Mouse (Mus musculus): ENCODE data around the gene Ndufa3. TPM values are rescaled to one million over a fixed set of nuclear protein-coding genes. Genes with fewer than 3 reads are reported as not detected.
A peak's percentile ranks its signal among the peaks of the same experiment; 100 is the strongest.
"Not testable (repeated sequence)": the region's sequence is repeated elsewhere in the genome, so short reads cannot be mapped to it uniquely, and the experiment has no call there.

The Ndufa3 gene
- total RNA-seq (2021) = 1,000 to 10,000 TPM; 1,902 to 1,920 TPM
- long read RNA-seq, experiment 1, transcript Ndufa3-201 (4 exons, 515 nt) = major isoform, 1,339 of 1,474 reads
- long read RNA-seq, experiment 1, transcript Ndufa3-204 (4 exons, 343 nt) = minor isoform, 12 of 1,474 reads
- long read RNA-seq, experiment 1, partial matches to known transcripts = 118 of 1,474 reads
- long read RNA-seq, experiment 1, other reads (novel, unspliced or antisense) = 4 of 1,474 reads
- long read RNA-seq, experiment 2, transcript Ndufa3-204 (4 exons, 343 nt) = minor isoform, 11 of 1,219 reads
- long read RNA-seq, experiment 2, transcript Ndufa3-201 (4 exons, 515 nt) = major isoform, 1,100 of 1,219 reads
- long read RNA-seq, experiment 2, partial matches to known transcripts = 101 of 1,219 reads
- long read RNA-seq, experiment 2, other reads (novel, unspliced or antisense) = 6 of 1,219 reads

DNA sequence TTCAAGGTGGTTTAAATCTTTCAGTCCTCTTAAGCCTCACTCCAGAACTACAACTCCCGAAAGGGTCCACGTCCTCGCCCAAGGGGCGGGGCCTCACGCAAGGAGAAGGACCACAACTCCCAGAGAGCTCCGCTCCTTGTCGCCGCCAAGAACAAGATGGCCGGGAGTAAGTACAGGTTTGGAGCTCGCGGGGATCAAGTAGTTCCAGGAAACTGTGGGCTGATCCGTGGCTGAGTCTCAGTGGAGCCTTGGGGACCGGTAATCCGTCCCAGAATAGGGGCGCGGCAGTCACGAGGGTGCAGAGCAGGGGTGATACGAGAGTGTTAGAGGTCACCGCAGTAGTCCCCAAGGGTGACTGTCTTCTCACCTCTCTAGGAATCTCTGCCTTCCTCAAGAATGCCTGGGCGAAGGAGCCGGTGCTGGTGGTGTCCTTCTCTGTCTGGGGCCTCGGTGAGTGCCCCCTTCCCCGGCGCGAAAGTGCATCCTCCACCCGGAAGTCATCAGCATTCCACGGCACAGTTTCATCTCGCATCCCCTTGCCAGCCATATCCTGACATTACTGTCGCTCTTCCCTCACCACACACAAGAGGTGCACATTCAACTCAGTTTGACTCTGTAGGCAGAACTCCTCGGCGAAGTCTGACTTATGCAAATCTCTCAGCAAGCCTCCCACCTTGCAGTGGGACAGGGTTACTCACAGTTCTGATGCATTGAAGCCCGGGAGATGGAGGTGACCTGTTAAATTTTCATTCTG is at the start of gene Ndufa3:
TSS of gene Ndufa3 (plus strand) at position 132 of the 754 bp plus-strand sequence.
- peak; percentile 91 to 93 for DNase-seq

DNA sequence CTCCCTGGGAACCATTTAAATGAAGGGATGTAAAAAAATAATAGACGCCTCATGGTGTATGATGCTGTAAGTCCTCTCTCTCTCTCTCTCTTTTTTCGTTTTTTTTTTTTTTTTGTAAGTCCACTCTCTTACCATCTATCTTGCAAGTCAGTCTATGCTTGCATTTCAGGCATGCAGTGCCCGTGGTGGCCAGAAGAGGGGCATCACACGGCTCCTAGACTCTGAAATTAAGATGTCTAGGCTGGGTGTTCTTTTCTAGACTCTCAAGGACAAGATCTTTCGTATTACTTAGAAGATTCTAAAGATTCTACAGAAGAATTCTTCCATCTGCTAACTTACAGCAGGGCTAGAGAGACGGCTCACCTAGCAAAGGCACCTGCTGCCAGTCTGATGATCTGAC is 47.4 kb upstream of the Ndufa3 start:
- no peak for DNase-seq

DNA sequence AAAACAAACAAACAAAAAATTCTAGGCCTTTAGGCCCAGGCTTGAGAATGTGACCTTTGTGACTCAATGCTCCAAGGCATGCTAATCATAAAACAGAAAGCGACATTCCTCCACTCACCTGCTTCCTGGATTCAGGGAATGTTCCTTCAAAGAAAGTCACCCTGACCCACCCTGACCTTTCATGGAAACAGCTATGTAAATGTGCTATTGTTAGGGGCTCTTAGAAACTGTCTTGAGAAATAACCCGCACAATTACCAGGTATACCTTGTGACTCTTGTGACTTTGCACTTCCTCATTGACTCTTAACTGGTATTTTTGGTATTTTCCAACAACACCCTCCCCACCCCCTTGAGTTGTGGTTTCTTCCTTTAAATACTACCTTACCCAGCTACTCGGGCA is 46.6 kb upstream of the Ndufa3 start:
- not testable (repeated sequence) for DNase-seq

DNA sequence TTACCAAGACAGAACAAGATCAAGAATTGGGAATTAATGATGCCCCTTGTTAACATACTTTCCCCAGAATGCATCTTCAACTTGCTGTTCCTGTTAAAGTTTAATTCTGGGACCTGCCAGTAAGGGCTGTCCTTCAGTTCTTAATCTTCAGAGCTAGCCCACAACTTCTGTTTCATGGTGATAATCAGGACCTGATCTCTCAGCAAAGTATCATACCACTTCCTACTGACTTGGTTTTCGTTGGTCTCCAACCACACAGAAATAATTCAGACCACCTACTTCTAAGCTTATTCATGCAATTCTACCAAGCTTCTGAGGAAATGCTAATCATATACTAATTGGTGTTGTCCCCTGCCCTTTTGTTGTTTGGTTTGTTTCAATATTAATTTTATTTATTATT is 45.3 kb upstream of the Ndufa3 start:
- no peak for DNase-seq

DNA sequence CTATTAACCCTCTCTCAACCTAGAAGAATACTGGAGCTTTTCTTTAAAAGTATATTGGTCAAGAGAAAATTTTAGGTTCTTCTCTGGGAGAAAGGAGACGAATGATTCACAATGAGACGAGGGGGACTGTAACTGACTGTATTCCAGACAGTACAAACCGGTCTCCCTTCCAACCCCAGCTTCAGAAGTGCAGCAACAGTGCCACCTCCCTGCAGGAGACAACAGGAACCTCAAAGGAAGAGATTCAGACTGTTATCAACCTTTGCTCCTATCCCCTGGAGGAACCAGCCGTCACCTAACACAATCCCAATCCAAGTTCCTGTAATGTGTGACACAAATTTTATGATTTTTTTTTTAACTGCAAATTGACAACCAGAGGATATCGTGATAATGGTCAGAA is 43.0 kb upstream of the Ndufa3 start:
- DNase-seq = no peak

DNA sequence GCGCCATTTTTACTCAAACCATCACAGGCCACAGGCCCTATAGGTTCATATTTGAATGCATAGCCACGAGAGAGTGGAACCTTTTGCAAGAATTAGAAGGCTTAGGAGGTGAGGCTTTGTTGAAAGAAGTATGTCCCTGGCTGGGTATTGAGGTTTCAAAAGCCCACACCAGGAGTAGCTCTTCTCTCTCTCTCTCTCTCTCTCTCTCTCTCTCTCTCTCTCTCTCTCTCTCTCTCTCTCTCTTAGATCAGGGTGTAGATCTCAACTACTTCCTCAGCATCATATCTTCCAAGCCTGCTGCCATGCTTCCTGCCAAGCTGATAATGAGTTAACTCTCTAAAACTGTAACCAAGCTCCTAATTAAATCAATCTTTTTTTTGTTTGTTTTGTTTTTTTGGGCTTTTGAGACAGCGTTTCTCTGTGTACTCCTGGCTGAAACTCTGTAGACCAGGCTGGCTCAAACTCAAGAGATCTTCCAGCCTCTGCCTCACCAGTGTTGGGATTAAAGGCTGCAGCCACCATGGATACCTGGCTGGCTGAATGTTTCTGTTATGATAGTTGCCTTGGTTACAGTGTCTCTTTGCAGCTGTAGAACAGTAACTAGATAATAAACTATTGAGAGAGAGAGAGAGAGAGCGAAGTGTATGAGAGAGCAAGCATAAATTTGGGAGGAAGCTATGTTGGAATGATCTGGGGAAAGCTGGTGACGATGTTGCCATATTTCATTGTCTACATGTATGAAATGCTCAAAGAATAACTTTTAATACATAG is 40.6 kb upstream of the Ndufa3 start:
- no peak for DNase-seq

DNA sequence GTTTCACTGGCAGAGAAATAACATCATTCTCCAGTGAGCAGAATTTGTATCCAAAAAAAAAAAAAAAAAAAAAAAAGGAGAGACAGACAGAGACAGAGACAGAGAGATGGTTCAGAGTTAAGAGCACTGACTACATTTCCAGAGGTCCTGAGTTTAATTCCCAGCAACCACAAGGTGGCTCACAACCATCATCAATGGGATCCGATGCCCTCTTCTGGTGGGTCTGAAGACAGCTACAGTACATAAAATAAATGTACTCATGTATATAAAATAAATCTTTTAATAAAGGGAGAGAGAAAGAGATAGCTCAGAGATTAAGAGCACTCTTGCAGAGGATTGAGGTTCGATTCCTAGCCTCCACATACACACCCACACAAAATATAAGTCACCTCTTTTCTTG is 39.0 kb upstream of the Ndufa3 start:
- no peak for DNase-seq

DNA sequence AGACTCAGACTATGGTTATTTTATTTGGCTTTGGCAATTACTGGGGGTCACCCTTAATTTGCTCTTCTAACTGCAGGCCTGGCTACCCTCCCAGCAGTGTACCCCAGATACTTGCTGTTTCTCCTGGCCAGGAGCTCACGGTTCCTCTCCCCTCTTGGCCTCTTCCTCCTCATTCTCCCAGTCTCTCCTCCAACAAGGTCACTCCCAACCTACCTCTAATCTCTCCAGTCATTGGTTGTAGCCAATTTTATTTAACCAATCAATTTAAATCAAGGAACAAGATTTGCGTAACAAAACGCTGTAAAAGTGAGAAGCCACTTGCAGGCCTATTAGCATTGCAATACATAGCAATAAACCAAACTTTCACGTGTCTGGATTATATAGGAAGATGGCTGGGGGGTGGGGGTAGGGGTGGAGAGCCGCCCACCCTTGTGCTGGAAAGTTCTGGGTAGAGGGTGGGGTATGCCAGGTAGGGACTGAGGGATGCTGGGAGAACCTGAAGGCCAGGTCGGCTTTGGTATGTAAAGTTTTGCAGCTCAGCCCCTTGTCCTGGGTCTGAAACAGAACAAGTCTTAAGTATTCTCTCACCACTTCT is 38.1 kb upstream of the Ndufa3 start:
- DNase-seq = no peak

DNA sequence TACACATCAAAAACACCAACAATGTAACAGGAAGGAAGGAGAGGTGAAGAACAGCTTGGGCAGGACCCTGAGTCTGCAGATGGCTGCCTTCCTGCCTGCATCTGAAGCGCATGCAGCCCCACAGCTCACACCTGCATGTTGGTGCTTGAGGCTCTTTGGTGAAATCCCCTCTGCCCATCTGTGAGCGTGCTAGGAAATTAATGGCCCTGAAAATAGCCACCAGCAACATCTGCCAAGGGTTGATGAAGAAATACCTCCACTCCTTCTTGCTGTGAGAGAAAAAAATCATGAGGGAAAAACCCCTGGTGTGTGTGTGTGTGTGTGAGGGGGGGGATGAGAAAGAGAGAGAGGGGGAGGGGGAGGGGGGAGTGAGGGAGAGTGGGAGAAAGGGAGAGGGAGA is 37.1 kb upstream of the Ndufa3 start:
- no peak for DNase-seq

DNA sequence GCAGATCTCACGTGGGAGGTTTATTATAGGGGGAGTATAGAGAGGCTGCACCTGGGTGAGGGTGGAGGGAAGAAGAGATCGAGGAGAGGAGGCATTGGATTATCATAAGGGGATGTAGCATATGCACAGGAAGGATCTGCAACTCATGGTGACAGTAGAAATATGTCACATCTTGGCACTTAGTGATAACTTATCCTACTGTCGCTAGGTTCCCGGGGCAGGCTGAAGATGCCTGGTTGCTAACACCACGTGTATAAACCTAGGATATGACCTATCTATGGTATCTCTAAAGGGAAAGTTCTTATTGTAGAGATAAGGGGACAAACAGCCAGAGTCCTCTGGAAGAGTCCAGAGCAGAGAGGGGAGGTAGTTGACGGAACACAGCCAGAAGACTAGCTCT is 31.4 kb upstream of the Ndufa3 start:
- no peak for DNase-seq

DNA sequence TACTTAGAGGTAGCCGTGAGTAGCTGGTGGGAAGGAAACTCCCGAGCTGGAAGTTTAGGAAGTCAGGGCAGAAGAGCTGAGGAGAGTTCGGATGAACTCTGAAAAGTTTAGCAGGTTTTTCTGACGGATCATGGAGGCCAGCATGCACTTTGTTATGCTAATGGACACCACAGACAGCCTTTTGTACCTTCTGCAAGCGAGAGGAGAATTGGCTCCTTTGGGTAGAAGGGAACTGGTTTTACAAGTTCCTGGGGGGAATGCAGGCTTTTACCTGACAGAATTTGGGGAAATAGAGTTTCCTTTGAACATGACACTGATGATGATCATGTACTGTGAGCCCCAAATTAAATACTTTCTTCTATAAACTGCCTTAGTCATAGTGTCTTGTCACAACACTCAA is 30.9 kb upstream of the Ndufa3 start:
- DNase-seq = no peak

DNA sequence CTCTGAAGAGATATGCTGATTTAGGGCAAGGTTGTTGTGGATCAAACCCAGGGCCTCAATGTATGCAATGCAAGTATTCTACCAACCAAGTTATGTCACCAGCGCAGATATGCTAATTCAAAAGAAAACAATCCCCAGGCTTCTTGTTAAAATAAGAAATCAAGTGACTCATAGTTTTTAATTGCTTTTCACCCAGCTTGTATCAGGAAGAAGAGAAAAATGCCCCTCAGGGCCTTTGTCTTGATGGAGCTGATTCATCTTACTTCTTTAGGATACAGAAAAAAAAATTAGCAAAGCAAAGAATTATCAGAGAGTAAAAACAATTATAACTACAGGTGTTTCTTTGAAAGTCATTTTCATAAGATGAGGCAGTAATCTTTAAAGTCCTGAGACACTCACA is 29.9 kb upstream of the Ndufa3 start:
- DNase-seq = no peak

DNA sequence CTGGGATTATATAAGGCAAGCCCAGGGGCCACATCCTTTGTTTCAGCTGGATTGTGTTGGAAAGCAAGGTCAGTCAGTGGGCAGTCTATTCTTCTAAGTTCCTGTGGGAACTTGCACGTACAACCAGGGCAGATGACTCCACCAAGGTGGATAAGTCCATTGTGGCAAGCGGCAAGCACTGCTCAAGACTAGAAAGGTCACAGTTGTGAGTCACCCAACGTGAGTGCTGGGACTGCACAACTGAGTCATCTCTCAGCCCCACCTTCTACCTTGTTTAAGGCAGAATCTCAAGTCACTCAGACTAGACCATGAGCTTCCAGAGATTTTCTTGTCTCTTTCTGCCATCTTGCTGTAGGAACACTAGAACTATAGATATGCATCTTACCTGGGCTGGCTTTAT is 26.6 kb upstream of the Ndufa3 start:
- DNase-seq = no peak

DNA sequence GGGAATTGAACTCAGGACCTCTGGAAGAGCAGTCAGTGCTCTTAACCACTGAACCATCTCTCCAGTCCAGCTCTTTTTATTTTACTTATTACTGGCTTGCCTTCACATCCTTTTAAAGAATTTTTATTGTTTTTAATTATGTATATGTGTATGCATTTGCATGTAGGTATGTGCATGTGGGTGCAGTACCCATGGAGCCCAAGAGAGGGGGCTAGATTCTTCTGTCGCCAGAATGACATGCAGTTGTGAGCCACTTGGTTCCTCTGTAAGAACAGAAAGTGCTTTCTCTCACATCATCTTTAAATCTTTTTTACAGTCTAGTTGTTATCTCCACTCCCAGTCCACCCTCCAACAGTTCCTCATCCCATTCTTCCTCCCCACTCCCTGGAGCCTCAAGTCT is 25.6 kb upstream of the Ndufa3 start:
- DNase-seq = no peak

DNA sequence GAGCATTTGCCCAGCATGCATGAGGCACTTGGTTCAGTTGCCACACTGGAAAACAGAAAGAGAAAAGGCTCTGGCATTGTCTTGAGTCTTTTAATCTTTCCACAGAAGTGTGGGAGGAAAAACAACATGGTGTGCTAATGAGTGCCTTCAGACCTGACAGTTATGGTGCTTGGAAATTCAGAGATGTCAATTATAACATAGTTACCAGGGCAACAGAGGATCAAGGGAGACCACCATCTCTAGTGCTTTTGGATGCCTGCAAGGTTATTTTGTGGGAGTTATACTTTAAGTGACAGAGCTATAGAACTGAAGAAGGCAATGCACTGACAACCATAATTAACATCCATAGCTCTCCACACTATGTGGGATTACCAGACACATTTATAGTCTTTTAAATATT is 23.3 kb upstream of the Ndufa3 start:
- DNase-seq = no peak

DNA sequence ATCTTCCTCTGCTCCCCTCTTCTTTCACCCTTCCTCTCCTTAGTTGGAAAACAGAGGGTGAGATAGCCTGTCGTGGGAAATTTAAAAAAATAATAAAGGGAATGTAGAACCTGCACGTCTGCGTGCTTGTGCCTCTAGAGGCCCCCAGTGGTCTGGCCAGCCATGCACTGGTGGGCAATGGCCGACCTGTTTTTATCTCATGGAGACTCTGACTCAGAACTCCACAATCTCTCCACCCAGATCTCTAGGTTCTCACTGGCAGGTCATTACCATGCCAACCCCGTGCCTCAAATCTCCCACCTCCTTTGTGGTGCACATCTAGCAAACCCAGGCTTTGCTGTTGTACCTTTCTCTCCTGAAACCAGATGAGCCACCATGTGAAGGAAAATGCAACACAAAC is 22.5 kb upstream of the Ndufa3 start:
- no peak for DNase-seq

DNA sequence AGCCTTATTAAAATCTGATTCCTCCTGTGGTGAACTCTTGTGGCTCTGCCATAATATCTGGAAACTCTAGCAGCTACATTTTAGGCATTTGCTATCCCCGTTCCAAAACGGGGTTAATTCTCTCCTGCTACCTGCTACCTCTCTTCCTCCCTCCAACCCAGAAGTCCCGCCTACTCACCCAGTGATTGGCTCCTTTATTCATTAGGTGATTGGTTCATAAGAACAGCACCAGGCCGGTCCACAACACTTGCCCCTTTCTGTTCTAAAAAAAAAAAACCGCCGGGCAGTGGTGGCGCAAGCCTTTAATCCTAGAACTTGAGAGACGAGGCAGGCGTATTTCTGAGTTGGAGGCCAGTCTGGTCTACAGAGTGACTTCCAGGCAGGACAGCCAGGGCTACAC is 22.0 kb upstream of the Ndufa3 start:
- peak in 1 of 2 experiments; percentile 19 for DNase-seq

DNA sequence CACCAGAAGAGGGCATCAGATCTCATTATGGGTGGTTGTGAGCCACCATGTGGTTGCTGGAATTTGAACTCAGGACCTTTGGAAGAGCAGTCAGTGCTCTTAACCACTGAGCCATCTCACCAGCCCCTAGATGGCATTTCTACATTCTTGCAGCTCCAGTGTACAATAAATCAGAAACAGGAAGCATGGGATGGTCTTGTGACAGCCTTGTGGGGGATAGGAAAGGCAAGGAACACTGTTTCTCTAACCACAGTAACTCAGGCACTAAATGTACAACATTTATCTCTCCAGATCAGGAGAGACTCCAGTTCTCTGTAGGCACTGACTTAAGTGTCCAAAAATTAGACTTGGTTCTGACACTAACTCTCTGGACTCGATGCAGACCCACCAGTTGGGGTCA is 19.4 kb upstream of the Ndufa3 start:
- not testable (repeated sequence) for DNase-seq

DNA sequence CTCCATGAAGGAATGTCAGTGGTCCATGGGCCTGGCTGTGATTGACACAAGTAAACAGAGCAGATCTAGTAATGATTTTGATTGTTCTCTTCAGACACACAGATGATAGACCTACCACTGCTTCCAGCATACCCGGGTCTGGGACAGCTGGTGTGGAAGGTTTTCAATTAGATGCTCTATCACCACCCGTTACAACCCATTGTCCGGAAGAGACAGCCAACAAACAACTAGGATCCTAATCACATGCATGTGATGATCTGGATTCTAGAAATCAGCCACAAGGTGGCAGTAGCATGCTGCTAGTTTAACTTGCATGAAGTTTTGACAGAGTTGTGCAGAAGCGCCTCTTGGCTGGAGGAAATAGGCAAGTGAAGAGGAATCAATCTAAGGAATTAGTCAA is 16.1 kb upstream of the Ndufa3 start:
- DNase-seq = peak; percentile 64 to 81

DNA sequence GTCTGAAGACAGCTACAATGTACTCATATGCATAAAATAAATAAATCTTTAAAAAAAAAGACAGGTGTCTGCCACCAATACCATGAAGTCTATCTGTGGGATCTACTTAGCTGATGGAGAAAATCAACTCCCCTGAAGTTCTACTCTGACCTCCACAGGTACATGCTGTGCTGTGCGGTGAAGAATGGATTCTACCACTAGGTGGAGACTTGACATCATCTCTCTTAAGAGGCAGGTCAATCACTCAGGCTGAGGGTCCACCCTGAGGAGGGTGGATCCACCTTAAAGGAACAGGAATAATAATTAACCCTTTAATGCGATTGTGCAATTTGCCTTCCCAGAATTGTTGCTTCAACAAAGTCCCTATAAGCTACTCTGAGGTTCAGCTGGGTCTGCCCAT is 10.4 kb upstream of the Ndufa3 start:
- DNase-seq = peak; percentile 36 to 40

DNA sequence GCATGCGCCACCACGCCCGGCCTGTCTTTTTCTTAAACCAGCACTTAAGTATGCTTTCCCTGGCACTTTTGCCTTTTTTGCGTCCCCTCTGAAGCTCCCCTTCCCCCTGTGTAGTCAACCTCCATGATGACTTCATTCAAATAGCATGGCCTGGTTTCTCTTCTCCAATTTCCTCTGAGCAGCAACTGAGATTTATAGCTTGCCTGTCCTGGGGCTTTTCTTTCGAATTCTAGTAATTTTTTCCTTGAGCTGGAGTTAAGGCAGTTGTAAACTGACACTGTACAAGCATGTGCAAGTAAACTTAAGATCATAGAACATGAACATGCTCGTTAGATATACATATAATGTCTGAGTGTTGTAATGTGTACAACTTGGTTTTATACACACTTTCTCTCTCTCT is 9.8 kb upstream of the Ndufa3 start:
- no peak for DNase-seq

DNA sequence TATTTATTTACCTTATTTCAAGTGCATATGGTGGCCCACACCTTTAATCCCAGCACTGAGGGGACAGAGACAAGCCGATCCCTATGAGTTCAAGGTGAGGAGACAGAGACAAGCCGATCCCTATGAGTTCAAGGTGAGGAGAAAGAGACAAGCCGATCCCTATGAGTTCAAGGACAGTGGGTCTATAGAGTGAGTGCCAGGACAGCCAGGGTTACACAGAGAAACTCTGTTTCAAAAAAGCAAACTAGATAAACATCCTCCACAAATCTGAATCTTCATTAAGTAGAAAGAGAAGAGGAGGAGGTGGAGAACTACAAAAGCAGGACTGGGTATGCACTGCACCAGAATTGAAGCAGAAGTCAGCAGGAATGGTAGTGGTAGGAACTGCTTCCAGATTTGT is 8.5 kb upstream of the Ndufa3 start:
- DNase-seq = no peak

DNA sequence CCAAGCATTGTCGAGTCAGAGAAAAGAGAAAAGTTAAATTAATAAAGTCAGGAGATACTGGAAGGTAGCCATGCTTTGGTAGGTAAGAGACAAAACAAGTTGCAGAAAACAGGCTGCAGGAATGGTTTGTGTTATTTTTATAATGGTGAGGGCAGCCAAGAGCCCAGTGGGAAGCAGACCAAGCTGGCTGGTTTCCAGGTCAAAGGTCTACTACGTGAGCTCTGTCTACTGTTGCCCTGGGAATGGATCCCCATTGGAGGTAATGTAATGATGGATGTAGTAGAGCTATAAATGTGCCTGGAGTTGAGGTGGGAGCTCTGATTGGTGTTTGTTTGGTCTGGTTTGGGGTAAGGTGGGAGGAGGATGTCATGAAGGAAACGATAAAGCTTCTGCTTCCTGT is 8.1 kb upstream of the Ndufa3 start:
- DNase-seq = peak; percentile 83 to 85
